Mouse (Mus musculus): ENCODE results near the gene Nenf. TPM values are rescaled to one million over a fixed set of nuclear protein-coding genes. Genes with fewer than 3 reads are reported as not detected.

Gene Nenf
- total RNA-seq, 2 experiments from 2014 or later, result 54.3 to 62.3 TPM

Other genes starting within 250 kb of the Nenf start
- under 1 TPM in 1 of 2 experiments, not detected in 1; 0.43 TPM for gene Batf3, start 220.3 kb downstream of the Nenf start, total RNA-seq (2021)
- not detected for gene Fam71a, start 153.4 kb downstream of the Nenf start, total RNA-seq (2021)
- 10 to 100 TPM in 1 of 2 experiments, 1 to 10 TPM in 1; 7.0 to 12.6 TPM for gene Atf3, start 100.2 kb downstream of the Nenf start, total RNA-seq (2021)
- 1 to 10 TPM; 1.2 to 1.3 TPM for gene Tmem206, start 7.7 kb upstream of the Nenf start, total RNA-seq (2021)
- gene Ppp2r5a, start 85.1 kb upstream of the Nenf start, total RNA-seq (2021), result 10 to 100 TPM; 72.6 to 78.7 TPM